Mouse (Mus musculus) liver, embryonic 11.5 days (tissue): ENCODE data around the gene Arid3a. TPM values are rescaled to one million over a fixed set of nuclear protein-coding genes. Genes with fewer than 3 reads are reported as not detected.
A peak's percentile ranks its signal among the peaks of the same experiment; 100 is the strongest.
"Not testable (repeated sequence)": the region's sequence is repeated elsewhere in the genome, so short reads cannot be mapped to it uniquely, and the experiment has no call there.

Source experiments
- ATAC-seq: fragments of 200-750 bp; cut with Nextera tagmentation; replicated peaks from 2 replicates; pipeline ENCODE4 v1.8.0; 2017; ENCODE audit warnings: moderate number of reproducible peaks, mild to moderate bottlenecking, moderate TSS enrichment, moderate library complexity; ENCODE audit not compliant: low FRiP score
- DNase-seq: peaks from one replicate; pipeline ENCODE4 v3.0.0-alpha.2; 2017; ENCODE audit warnings: low spot score
- H3K27ac ChIP-seq: fragments of 300-500 bp; sonication (generic); 2 replicates; pipeline ENCODE4 v1.5.1; 2014; ENCODE audit warnings: mild to moderate bottlenecking, low read depth, low read length, control low read depth
- H3K27me3 ChIP-seq: fragments of 300-500 bp; sonication (generic); replicated peaks from 2 replicates; pipeline ENCODE4 v1.6.1; 2014; ENCODE audit warnings: low read length, mixed read lengths; ENCODE audit not compliant: control insufficient read depth, insufficient read depth
- H3K36me3 ChIP-seq: fragments of 300-500 bp; sonication (generic); 2 replicates; pipeline ENCODE4 v1.6.1; 2014; ENCODE audit warnings: mild to moderate bottlenecking, low read length, moderate library complexity, mixed read lengths; ENCODE audit not compliant: control insufficient read depth, insufficient read depth
- H3K4me1 ChIP-seq: fragments of 300-500 bp; sonication (generic); replicated peaks from 2 replicates; pipeline ENCODE4 v1.6.1; 2014; ENCODE audit warnings: low read length, mixed read lengths; ENCODE audit not compliant: control insufficient read depth, insufficient read depth
- H3K4me2 ChIP-seq: fragments of 300-500 bp; sonication (generic); 2 replicates; pipeline ENCODE4 v1.6.1; 2014; ENCODE audit warnings: mild to moderate bottlenecking, control low read depth, moderate library complexity
- H3K4me3 ChIP-seq: fragments of 300-500 bp; sonication (generic); 2 replicates; pipeline ENCODE4 v1.5.1; 2014; ENCODE audit warnings: low read depth, low read length, control low read depth
- H3K9ac ChIP-seq: fragments of 300-500 bp; sonication (generic); 2 replicates; pipeline ENCODE4 v1.6.1; 2014; ENCODE audit warnings: low read depth, low read length, control low read depth
- H3K9me3 ChIP-seq: fragments of 300-500 bp; sonication (generic); 2 replicates; pipeline ENCODE4 v1.6.1; 2016; ENCODE audit warnings: low read length, inconsistent platforms, mixed read lengths; ENCODE audit not compliant: control insufficient read depth
- WGBS: fragments of 180-500 bp; shearing (Covaris S2); extraction: QIAGEN DNeasy Blood & Tissue Kit; methylation state at CpG from one replicate; pipeline ENCODE4 v1.1.7; 2014; 5-methylcytosine and 5-hydroxymethylcytosine counted together
- polyA plus RNA-seq: library from polyadenylated mRNA; unstranded; fragments of >200 nt; fragmentation: Nextera tagmentation; extraction: Ambion mirVana; gene quantifications from 2 replicates; pipeline ENCODE4 v1.2.1, GENCODE M21; 2014

Gene Arid3a
- polyA plus RNA-seq, 1 experiment from 2014 or later = 12.4 TPM

DNA sequence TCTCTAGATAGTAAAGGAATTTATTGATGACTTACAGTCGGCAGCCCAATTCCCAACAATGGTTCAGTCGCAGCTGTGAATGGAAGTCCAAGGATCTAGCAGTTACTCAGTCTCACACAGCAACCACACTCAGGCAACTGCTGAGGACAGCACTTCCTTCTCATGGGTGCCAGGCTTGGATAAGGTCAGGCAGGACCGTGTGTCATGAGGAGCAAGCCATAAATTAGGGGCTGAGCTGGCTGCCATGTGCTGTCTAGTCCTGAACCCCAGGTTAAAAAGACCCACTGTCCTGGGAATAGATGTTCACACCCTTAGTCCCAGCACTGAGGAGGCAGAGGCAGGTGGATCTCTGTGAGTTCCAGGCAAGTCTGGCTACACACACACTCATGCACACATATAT, 41.9 kb upstream of the Arid3a start:
- not testable (repeated sequence) for H3K4me3 ChIP-seq, H3K9ac ChIP-seq, ATAC-seq, H3K36me3 ChIP-seq, H3K4me2 ChIP-seq, H3K27ac ChIP-seq, DNase-seq, H3K9me3 ChIP-seq, H3K27me3 ChIP-seq
- peaks cover 29% of the 10 kb centered on the region for H3K4me1 ChIP-seq
- WGBS = 56% methylated on average over 3 of the region's 3 CpGs

DNA sequence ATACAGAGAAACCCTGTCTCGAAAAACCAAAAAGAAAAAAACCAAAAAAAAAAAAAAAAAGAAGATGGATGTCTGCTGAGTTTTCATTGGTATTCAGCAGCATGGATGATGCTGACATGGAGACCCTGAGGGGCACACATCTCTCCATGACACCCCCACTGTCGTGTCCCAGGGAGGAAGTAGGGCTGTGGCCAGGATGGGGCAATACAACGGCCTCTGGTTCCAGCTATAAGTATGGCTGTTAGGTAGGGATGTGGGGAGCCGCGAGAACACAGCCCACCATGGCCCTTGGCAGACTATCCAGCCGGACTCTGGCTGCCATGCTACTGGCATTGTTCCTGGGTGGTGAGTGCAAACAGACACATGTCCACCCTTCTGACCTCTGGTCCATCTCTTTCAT, 40.8 kb upstream of the Arid3a start, which contains the start of gene Elane:
TSS of gene Elane (plus strand) at position 194 of the 400 bp plus-strand sequence.
- no peak within 1 kb of the TSS for H3K4me2 ChIP-seq
- no peak within 1 kb of the TSS for H3K9ac ChIP-seq
- H3K4me1 ChIP-seq = peaks cover 20% of the 10 kb centered on the region
- H3K36me3 ChIP-seq = no peaks in the 10 kb centered on the region
- no peaks in the 10 kb centered on the region for H3K9me3 ChIP-seq
- peaks cover 6% of the 10 kb centered on the region; the same call in 1 of the 2 replicates for H3K27me3 ChIP-seq
- 71% methylated on average over 6 of the region's 6 CpGs for WGBS
- no peak for DNase-seq
- no peak within 1 kb of the TSS for H3K4me3 ChIP-seq
- no peak for ATAC-seq
- H3K27ac ChIP-seq = no peak within 1 kb of the TSS

DNA sequence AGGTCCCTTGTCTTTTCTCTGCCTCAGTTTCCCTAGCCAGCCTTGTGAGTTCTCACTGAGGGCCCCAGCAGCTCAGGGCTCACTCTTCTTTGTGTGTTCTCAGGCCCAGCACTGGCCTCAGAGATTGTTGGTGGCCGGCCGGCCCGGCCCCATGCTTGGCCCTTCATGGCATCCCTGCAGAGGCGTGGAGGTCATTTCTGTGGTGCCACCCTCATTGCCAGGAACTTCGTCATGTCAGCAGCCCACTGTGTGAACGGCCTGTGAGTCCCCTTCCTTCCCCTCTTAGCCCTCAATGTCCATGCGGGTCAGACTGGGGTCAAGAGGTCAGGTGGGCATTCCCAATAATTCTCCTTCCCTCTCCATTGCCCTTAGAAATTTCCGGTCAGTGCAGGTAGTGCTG, 40.2 kb upstream of the Arid3a start:
- H3K4me1 ChIP-seq = peaks cover 14% of the 10 kb centered on the region
- H3K27ac ChIP-seq = no peak overlapping the region
- WGBS = 80% methylated on average over 8 of the region's 8 CpGs
- H3K9me3 ChIP-seq = no peaks in the 10 kb centered on the region
- H3K4me2 ChIP-seq = no peak overlapping the region
- H3K9ac ChIP-seq = no peak overlapping the region
- DNase-seq (no peak), ATAC-seq (no peak)
- no peaks in the 10 kb centered on the region for H3K36me3 ChIP-seq
- no peak overlapping the region for H3K4me3 ChIP-seq
- H3K27me3 ChIP-seq = peaks cover 6% of the 10 kb centered on the region; the same call in 1 of the 2 replicates

DNA sequence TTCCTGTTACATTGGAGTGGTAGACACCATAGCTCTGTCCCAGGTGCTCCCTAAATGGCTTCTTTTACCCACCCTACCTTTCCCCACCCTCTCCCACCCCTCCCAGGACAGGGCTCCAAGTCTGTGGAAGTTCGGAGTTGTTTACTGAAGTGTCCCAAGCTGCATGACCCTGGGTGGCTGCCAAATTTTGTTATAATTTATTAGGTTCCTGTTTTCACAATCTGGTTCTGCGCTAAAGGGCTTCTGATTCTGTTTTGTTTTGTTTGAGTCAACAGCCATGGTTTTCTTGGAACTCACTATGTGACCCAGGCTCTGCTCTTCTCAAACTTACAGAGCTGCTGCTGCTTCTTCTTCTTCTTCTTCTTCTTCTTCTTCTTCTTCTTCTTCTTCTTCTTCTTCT, 37.5 kb upstream of the Arid3a start:
- Histone ChIP-seq H3K36me3 (no peaks in the 10 kb centered on the region), H3K9ac (no peak overlapping the region), H3K4me3 (no peak overlapping the region), H3K4me2 (no peak overlapping the region), H3K4me1 (no peaks in the 10 kb centered on the region), H3K27ac (no peak overlapping the region), H3K9me3 (no peaks in the 10 kb centered on the region), H3K27me3 (no peaks in the 10 kb centered on the region)
- no peak for DNase-seq
- ATAC-seq = no peak
- 69% methylated on average over 2 of the region's 2 CpGs for WGBS

DNA sequence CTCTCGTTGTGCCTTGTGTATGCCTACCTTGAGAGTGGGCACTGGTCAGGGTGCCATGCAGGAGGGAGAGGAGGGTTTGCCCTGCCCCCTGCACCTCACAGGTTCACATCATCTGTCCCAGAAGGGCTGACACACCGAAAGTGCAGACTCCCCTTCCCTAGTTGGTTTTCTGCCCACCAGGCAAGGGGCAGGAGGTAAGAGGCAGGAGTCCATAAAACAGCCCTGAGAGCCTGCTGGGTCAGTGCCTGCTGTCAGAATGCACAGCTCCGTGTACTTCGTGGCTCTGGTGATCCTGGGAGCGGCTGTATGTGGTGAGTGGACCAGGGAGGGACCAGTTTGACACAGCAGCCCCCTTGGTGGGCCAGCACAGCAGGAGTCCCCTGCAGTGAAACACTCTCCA, 36.2 kb upstream of the Arid3a start, which contains the start of gene Cfd:
TSS of gene Cfd (plus strand) at position 184 of the 400 bp plus-strand sequence.
- Histone ChIP-seq H3K27ac (no peak within 1 kb of the TSS), H3K4me1 (no peaks in the 10 kb centered on the region), H3K4me3 (no peak within 1 kb of the TSS), H3K27me3 (no peaks in the 10 kb centered on the region), H3K9me3 (no peaks in the 10 kb centered on the region), H3K9ac (no peak within 1 kb of the TSS), H3K36me3 (0 out of 2 replicates have a peak, but pooled peaks cover 3% of the 10 kb centered on the region), H3K4me2 (no peak within 1 kb of the TSS)
- 51% methylated on average over 5 of the region's 5 CpGs for WGBS
- DNase-seq (no peak), ATAC-seq (no peak)

DNA sequence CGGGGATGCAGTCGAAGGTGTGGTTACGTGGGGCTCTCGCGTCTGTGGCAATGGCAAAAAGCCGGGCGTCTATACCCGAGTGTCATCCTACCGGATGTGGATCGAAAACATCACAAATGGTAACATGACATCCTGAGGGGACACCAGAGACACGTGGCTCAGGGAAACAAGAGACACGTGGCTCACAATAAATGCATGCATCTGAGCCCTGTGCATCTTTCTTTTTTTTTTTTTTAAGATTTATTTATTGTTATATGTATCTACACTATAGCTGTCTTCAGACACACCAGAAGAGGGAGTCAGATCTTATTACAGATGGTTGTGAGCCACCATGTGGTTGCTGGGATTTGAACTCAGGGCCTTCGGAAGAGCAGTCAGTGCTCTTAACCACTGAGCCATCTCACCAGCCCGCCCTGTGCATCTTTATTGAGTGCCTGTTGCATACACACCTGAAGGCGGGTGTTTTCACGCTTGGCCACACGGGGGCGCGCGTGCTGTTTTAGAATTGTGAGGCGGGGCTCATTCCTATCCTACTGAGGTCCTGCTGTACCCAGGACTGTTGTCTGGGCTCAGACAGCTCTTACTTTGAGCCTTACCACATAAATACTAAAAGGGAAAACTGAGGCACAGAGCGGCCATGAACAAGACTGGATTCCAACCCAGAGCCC, 34.3 kb upstream of the Arid3a start:
- H3K27ac ChIP-seq, H3K36me3 ChIP-seq, H3K4me3 ChIP-seq, H3K9me3 ChIP-seq, H3K27me3 ChIP-seq, H3K9ac ChIP-seq, H3K4me1 ChIP-seq, H3K4me2 ChIP-seq: not testable (repeated sequence)
- WGBS = 41% methylated on average over 22 of the region's 22 CpGs
- ATAC-seq = peak; percentile 59
- peak; percentile 84 for DNase-seq

DNA sequence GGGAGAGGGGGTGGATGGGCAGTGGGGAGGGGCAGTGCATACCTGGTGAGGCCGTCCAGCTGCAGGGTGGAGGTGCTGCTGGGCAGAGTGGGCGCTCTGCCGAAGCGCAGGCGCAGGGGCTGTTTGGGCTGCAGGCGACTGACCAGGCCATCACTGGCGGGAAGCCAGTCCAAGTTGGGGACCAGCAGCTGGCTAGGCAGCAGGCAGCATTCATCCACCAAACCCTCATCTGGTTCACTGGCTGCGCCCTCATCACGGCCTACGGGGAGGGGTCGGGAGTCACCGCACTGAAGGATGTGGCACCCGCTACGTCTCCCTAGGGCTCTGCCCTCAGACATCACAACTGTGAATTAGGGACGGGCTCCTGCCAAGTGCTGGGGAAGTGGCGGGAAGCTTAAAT, 30.5 kb upstream of the Arid3a start:
- no peak overlapping the region for H3K9ac ChIP-seq
- 93% methylated on average over 16 of the region's 16 CpGs for WGBS
- peaks cover 21% of the 10 kb centered on the region for H3K36me3 ChIP-seq
- H3K9me3 ChIP-seq = no peaks in the 10 kb centered on the region
- H3K27me3 ChIP-seq = no peaks in the 10 kb centered on the region
- DNase-seq (no peak), ATAC-seq (no peak)
- H3K4me1 ChIP-seq = peaks cover 6% of the 10 kb centered on the region
- H3K4me3 ChIP-seq = no peak overlapping the region
- H3K4me2 ChIP-seq = no peak overlapping the region
- no peak overlapping the region for H3K27ac ChIP-seq

DNA sequence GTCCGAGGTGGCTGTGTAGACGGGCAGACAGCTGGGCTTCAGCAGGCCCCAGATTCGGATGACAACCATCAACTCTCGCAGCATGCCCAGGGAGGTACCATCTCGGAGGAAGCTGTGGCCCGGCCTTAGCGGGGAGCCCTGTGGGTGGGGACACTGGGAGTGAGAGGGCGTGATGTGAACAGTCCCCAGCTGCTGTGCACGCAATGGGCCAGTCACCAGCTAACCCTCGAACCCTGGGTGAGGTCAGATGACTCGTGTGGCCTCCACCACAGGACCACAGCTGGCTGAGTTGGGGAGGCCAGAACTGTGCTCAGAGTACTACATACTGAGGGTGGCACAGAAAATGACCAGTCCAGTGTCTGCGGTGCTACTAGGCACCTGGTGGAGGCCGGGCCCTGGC, 30.0 kb upstream of the Arid3a start:
- Histone ChIP-seq H3K27me3 (no peaks in the 10 kb centered on the region), H3K27ac (no peak overlapping the region), H3K9ac (no peak overlapping the region), H3K4me3 (no peak overlapping the region), H3K4me2 (no peak overlapping the region), H3K9me3 (no peaks in the 10 kb centered on the region), H3K4me1 (peaks cover 6% of the 10 kb centered on the region), H3K36me3 (peaks cover 21% of the 10 kb centered on the region)
- ATAC-seq (no peak), DNase-seq (no peak)
- 84% methylated on average over 13 of the region's 13 CpGs for WGBS
